In genomic region chr7:45133446-45134159, GRCm38 (mm10) we compare ENCODE assay signal across 15 mouse cellular contexts. TPM values are rescaled to one million over a fixed set of nuclear protein-coding genes. Genes with fewer than 3 reads are reported as not detected.
DNase-seq lines count a peak whose midpoint lies in the region; ATAC-seq and TF ChIP-seq lines count a peak whose summit lies in the region.
"Had no signal": no experiment of that assay in that cellular context is flagged by ENCODE, and none has a peak within 500 bp of the region (broad histone marks: within the 10 kb centered on the region; RNA-seq: fewer than 3 reads in every experiment).

No protein-coding gene starts in this region.

- no peak for TF ChIP-seq EP300 in heart, postnatal 0 days (IDR thresholded peaks at IDR 0.05; ENCODE audit: low read depth)
- TF ChIP-seq EP300 in liver, postnatal 0 days (IDR thresholded peaks at IDR 0.05; ENCODE audit: low read depth) = no peak

- ATAC-seq in heart, postnatal 0 days (ENCODE audit: insufficient read depth, low read depth) = no peak
- ATAC-seq in megakaryocyte, adult 5-6 weeks (ENCODE audit: poor library complexity, severe bottlenecking) = no peak
- ATAC-seq in liver, postnatal 0 days = no peak
- ATAC-seq: forebrain, embryonic 16.5 days; inflammation-experienced regulatory T-cells, adult 6 months had no signal

- 0 out of 2 replicates have a peak, but pooled peaks cover 8% of the 10 kb centered on the region for H3K4me1 ChIP-seq in heart, postnatal 0 days (ENCODE audit: control insufficient read depth, insufficient read depth)
- H3K4me1 ChIP-seq in megakaryocyte, embryonic 14.5 days = peaks cover 83% of the 10 kb centered on the region
- H3K4me1 ChIP-seq in liver, postnatal 0 days (ENCODE audit: insufficient read depth) = peaks cover 36% of the 10 kb centered on the region

- intact Hi-C loops in heart, postnatal 14 days (cut with DNase I) = loop anchor here (5.0 kb wide), 1 partner anchor 151 kb away; no protein-coding TSS in a partner anchor

- no peak overlapping the region for H3K9ac ChIP-seq in heart, postnatal 0 days (replicated peaks; ENCODE audit: low read depth, low read length)
- no peak overlapping the region for H3K9ac ChIP-seq in liver, postnatal 0 days (replicated peaks)
- H3K9ac ChIP-seq: embryonic facial prominence, embryonic 15.5 days; liver, embryonic 15.5 days had no signal

- no peaks in the 10 kb centered on the region for H3K36me3 ChIP-seq in heart, postnatal 0 days (replicated peaks; ENCODE audit: control insufficient read depth, insufficient read depth, low read length)
- peaks cover 42% of the 10 kb centered on the region for H3K36me3 ChIP-seq in megakaryocyte, embryonic 14.5 days (replicated peaks; ENCODE audit: low read length)
- no peaks in the 10 kb centered on the region for H3K36me3 ChIP-seq in liver, postnatal 0 days (replicated peaks; ENCODE audit: insufficient read depth, low read length)
- H3K36me3 ChIP-seq: embryonic facial prominence, embryonic 15.5 days had no signal

- no peak for DNase-seq in heart, postnatal 0 days (ENCODE audit: low spot score)
- DNase-seq in heart, postnatal 14 days = no peak
- DNase-seq in R1 (ENCODE audit: low read depth, low spot score) = peak; percentile 88
- no peak for DNase-seq in liver, postnatal 0 days
- no peak for DNase-seq in embryo, embryonic 9.5 days (ENCODE audit: extremely low spot score)
- DNase-seq: gastrocnemius, postnatal 36 days; heart, postnatal 10 days had no signal

- 82% methylated on average over 8 of the region's 8 CpGs for WGBS in heart, postnatal 0 days
- 85% methylated on average over 8 of the region's 8 CpGs for WGBS in liver, postnatal 0 days (ENCODE audit: insufficient replicate concordance)

- no peak overlapping the region for H3K27ac ChIP-seq in heart, postnatal 0 days (ENCODE audit: low read depth)
- H3K27ac ChIP-seq in liver, postnatal 0 days (ENCODE audit: low read depth) = no peak overlapping the region
- H3K27ac ChIP-seq: embryonic facial prominence, embryonic 15.5 days; liver, embryonic 15.5 days had no signal

- no peak overlapping the region for H3K4me3 ChIP-seq in heart, postnatal 0 days (ENCODE audit: low read depth, low read length)
- peak overlapping the region; percentile 38 for H3K4me3 ChIP-seq in megakaryocyte, embryonic 14.5 days (replicated peaks)
- no peak overlapping the region for H3K4me3 ChIP-seq in liver, postnatal 0 days (ENCODE audit: low read depth, low read length)
- H3K4me3 ChIP-seq: embryonic facial prominence, embryonic 15.5 days had no signal

- H3K9me3 ChIP-seq in heart, postnatal 0 days (replicated peaks; ENCODE audit: control insufficient read depth, low read length) = no peaks in the 10 kb centered on the region
- peaks cover 3% of the 10 kb centered on the region; the same call in 1 of the 2 replicates for H3K9me3 ChIP-seq in megakaryocyte, embryonic 14.5 days
- no peaks in the 10 kb centered on the region for H3K9me3 ChIP-seq in liver, postnatal 0 days (ENCODE audit: low read length)
- H3K9me3 ChIP-seq: embryonic facial prominence, embryonic 15.5 days; liver, embryonic 15.5 days had no signal

- H3K27me3 ChIP-seq in heart, postnatal 0 days (ENCODE audit: control insufficient read depth, insufficient read depth, low read length) = no peaks in the 10 kb centered on the region
- H3K27me3 ChIP-seq in megakaryocyte, embryonic 14.5 days (replicated peaks) = peaks cover 2% of the 10 kb centered on the region
- no peaks in the 10 kb centered on the region for H3K27me3 ChIP-seq in liver, postnatal 0 days (ENCODE audit: insufficient read depth, low read length)
- H3K27me3 ChIP-seq: embryonic facial prominence, embryonic 15.5 days; liver, embryonic 15.5 days had no signal

- H3K4me2 ChIP-seq in heart, postnatal 0 days (ENCODE audit: low read depth, low read length) = no peak overlapping the region
- no peak overlapping the region for H3K4me2 ChIP-seq in liver, postnatal 0 days (ENCODE audit: low read depth, low read length)
- H3K4me2 ChIP-seq: embryonic facial prominence, embryonic 15.5 days had no signal

- TF ChIP-seq CTCF in heart, postnatal 0 days (IDR thresholded peaks at IDR 0.05; ENCODE audit: low read depth) = 0 out of 2 replicates have a peak, but pooled peaks have one; percentile 8
- peak; percentile 38 for TF ChIP-seq CTCF in liver, postnatal 0 days (IDR thresholded peaks at IDR 0.05; ENCODE audit: low read depth)

RNA-seq across cellular contexts. Expression of gene Gm45713, which starts 2.4 kb away (rescaled TPM):
- total RNA-seq in heart, postnatal 0 days (2014; rRNA removed; ENCODE audit: low replicate concordance) = 0.19 and 0.23 TPM in 2 replicates
- polyA plus RNA-seq in heart, postnatal 0 days (2015; fragmentation: Nextera tagmentation; extraction: Ambion mirVana) = 0.29 and 0.78 TPM in 2 replicates
- total RNA-seq in heart, postnatal 14 days (2021) = under 1 TPM in 1 of 2 experiments, not detected in 1; 0.45 TPM
- 2.1 and 9.4 TPM in 2 replicates for polyA plus RNA-seq in megakaryocyte, embryonic 14.5 days (2012; ENCODE audit: insufficient read depth, low replicate concordance)
- not detected in 2 replicates for total RNA-seq in megakaryocyte, adult 5-6 weeks (2015)
- total RNA-seq in megakaryocyte, adult 5-6 weeks (2017) = not detected in 2 replicates
- 0.27 and 0.70 TPM in 2 replicates for polyA plus RNA-seq in liver, postnatal 0 days (2015; fragmentation: Nextera tagmentation; extraction: Ambion mirVana)
- total RNA-seq: gastrocnemius, postnatal 36 days; heart, postnatal 10 days; layer of hippocampus, adult 18-20 months; left cerebral cortex, postnatal 10 days had no signal
- polyA plus RNA-seq: forebrain, embryonic 16.5 days; liver, embryonic 15.5 days had no signal

RNA-seq across cellular contexts. Expression of gene Flt3l, which starts 2.6 kb away (rescaled TPM):
- total RNA-seq in heart, postnatal 0 days (2014; rRNA removed; ENCODE audit: low replicate concordance) = 8.1 and 23.3 TPM in 2 replicates
- 1.8 and 2.0 TPM in 2 replicates for polyA plus RNA-seq in heart, postnatal 0 days (2015; fragmentation: Nextera tagmentation; extraction: Ambion mirVana)
- 1 to 10 TPM; 4.3 to 5.8 TPM for total RNA-seq in heart, postnatal 14 days (2021)
- polyA plus RNA-seq in megakaryocyte, embryonic 14.5 days (2012; ENCODE audit: insufficient read depth, low replicate concordance) = 78.6 and 81.1 TPM in 2 replicates
- 22.7 and 29.0 TPM in 2 replicates for total RNA-seq in megakaryocyte, adult 5-6 weeks (2015)
- 17.4 and 17.6 TPM in 2 replicates for total RNA-seq in megakaryocyte, adult 5-6 weeks (2017)
- 2.0 and 2.3 TPM in 2 replicates for polyA plus RNA-seq in liver, postnatal 0 days (2015; fragmentation: Nextera tagmentation; extraction: Ambion mirVana)

RNA-seq across cellular contexts. Expression of gene Rpl13a, which starts 5.0 kb away (rescaled TPM):
- 1,443 and 1,972 TPM in 2 replicates for total RNA-seq in heart, postnatal 0 days (2014; rRNA removed; ENCODE audit: low replicate concordance)
- 780 and 809 TPM in 2 replicates for polyA plus RNA-seq in heart, postnatal 0 days (2015; fragmentation: Nextera tagmentation; extraction: Ambion mirVana)
- 100 to 1,000 TPM; 573 to 686 TPM for total RNA-seq in heart, postnatal 14 days (2021)
- 3,981 and 5,869 TPM in 2 replicates for polyA plus RNA-seq in megakaryocyte, embryonic 14.5 days (2012; ENCODE audit: insufficient read depth, low replicate concordance)
- 1,652 and 1,953 TPM in 2 replicates for total RNA-seq in megakaryocyte, adult 5-6 weeks (2015)
- total RNA-seq in megakaryocyte, adult 5-6 weeks (2017) = 2,014 and 2,240 TPM in 2 replicates
- 938 and 993 TPM in 2 replicates for polyA plus RNA-seq in liver, postnatal 0 days (2015; fragmentation: Nextera tagmentation; extraction: Ambion mirVana)

RNA-seq across cellular contexts. Expression of gene Rps11, which starts 9.4 kb away (rescaled TPM):
- total RNA-seq in heart, postnatal 0 days (2014; rRNA removed; ENCODE audit: low replicate concordance) = 1,106 and 1,247 TPM in 2 replicates
- 730 and 757 TPM in 2 replicates for polyA plus RNA-seq in heart, postnatal 0 days (2015; fragmentation: Nextera tagmentation; extraction: Ambion mirVana)
- total RNA-seq in heart, postnatal 14 days (2021) = 100 to 1,000 TPM; 582 to 636 TPM
- 39.7 and 217 TPM in 2 replicates for polyA plus RNA-seq in megakaryocyte, embryonic 14.5 days (2012; ENCODE audit: insufficient read depth, low replicate concordance)
- 2,516 and 2,663 TPM in 2 replicates for total RNA-seq in megakaryocyte, adult 5-6 weeks (2015)
- 1,201 and 1,233 TPM in 2 replicates for total RNA-seq in megakaryocyte, adult 5-6 weeks (2017)
- 681 and 696 TPM in 2 replicates for polyA plus RNA-seq in liver, postnatal 0 days (2015; fragmentation: Nextera tagmentation; extraction: Ambion mirVana)

RNA-seq across cellular contexts. Expression of gene Pih1d1, which starts 20.5 kb away (rescaled TPM):
- total RNA-seq in heart, postnatal 0 days (2014; rRNA removed; ENCODE audit: low replicate concordance) = 142 and 152 TPM in 2 replicates
- polyA plus RNA-seq in heart, postnatal 0 days (2015; fragmentation: Nextera tagmentation; extraction: Ambion mirVana) = 56.3 and 60.0 TPM in 2 replicates
- total RNA-seq in heart, postnatal 14 days (2021) = 10 to 100 TPM; 27.7 to 31.2 TPM
- 35.3 and 64.9 TPM in 2 replicates for polyA plus RNA-seq in megakaryocyte, embryonic 14.5 days (2012; ENCODE audit: insufficient read depth, low replicate concordance)
- total RNA-seq in megakaryocyte, adult 5-6 weeks (2015) = 131 and 132 TPM in 2 replicates
- 43.9 and 51.4 TPM in 2 replicates for total RNA-seq in megakaryocyte, adult 5-6 weeks (2017)
- polyA plus RNA-seq in liver, postnatal 0 days (2015; fragmentation: Nextera tagmentation; extraction: Ambion mirVana) = 37.6 and 37.8 TPM in 2 replicates
